Mouse (Mus musculus) forebrain, embryonic 16.5 days (tissue): Measurements from ENCODE around the gene Ppp1r3g. TPM values are rescaled to one million over a fixed set of nuclear protein-coding genes. Genes with fewer than 3 reads are reported as not detected.

ENCODE experiments used
- ATAC-seq: fragments of 200-750 bp; cut with Nextera tagmentation; 2 replicates; pipeline ENCODE4 v1.8.0; 2017; ENCODE audit warnings: mild to moderate bottlenecking, moderate library complexity
- H3K27ac ChIP-seq: fragments of 300-500 bp; sonication (generic); 2 replicates; pipeline ENCODE4 v1.5.1; 2014; ENCODE audit warnings: low read length, control low read depth
- H3K27me3 ChIP-seq: fragments of 300-500 bp; sonication (generic); replicated peaks from 2 replicates; pipeline ENCODE4 v1.6.1; 2014; ENCODE audit warnings: low read length; ENCODE audit not compliant: control insufficient read depth, insufficient read depth
- H3K36me3 ChIP-seq: fragments of 300-500 bp; sonication (generic); 2 replicates; pipeline ENCODE4 v1.6.1; 2014; ENCODE audit not compliant: control insufficient read depth, insufficient read depth
- H3K4me1 ChIP-seq: fragments of 300-500 bp; sonication (generic); replicated peaks from 2 replicates; pipeline ENCODE4 v1.6.1; 2014; ENCODE audit warnings: low read length; ENCODE audit not compliant: control insufficient read depth, insufficient read depth
- H3K4me2 ChIP-seq: fragments of 300-500 bp; sonication (generic); 2 replicates; pipeline ENCODE4 v1.6.1; 2014; ENCODE audit warnings: mild to moderate bottlenecking, low read length, control low read depth
- H3K4me3 ChIP-seq: fragments of 300-500 bp; sonication (generic); replicated peaks from 2 replicates; pipeline ENCODE4 v1.5.1; 2014; ENCODE audit warnings: mild to moderate bottlenecking, low read length, control low read depth
- H3K9ac ChIP-seq: fragments of 300-500 bp; sonication (generic); replicated peaks from 2 replicates; pipeline ENCODE4 v1.6.1; 2014; ENCODE audit warnings: low read depth, low read length, control low read depth
- H3K9me3 ChIP-seq: fragments of 300-500 bp; sonication (generic); 2 replicates; pipeline ENCODE4 v1.6.1; 2016; ENCODE audit warnings: low read length; ENCODE audit not compliant: control insufficient read depth
- WGBS: fragments of 180-500 bp; shearing (Covaris S2); extraction: QIAGEN DNeasy Blood & Tissue Kit; methylation state at CpG from one replicate; pipeline ENCODE4 v1.1.7; 2014; 5-methylcytosine and 5-hydroxymethylcytosine counted together
- polyA plus RNA-seq: library from polyadenylated mRNA; unstranded; fragments of >200 nt; fragmentation: Nextera tagmentation; extraction: Ambion mirVana; gene quantifications from 2 replicates; pipeline ENCODE4 v1.2.1, GENCODE M21; 2015

Gene Ppp1r3g
- polyA plus RNA-seq, 1 experiment from 2014 or later: 1.1 TPM

GRCm38 (mm10) chr13:36018017-36018416 lies 59.4 kb downstream of the Ppp1r3g start:
- Histone ChIP-seq H3K4me3 (no peak overlapping the region), H3K9me3 (no peaks in the 10 kb centered on the region), H3K36me3 (no peaks in the 10 kb centered on the region), H3K4me1 (peaks cover 11% of the 10 kb centered on the region), H3K4me2 (no peak overlapping the region), H3K27ac (no peak overlapping the region), H3K27me3 (no peaks in the 10 kb centered on the region), H3K9ac (no peak overlapping the region)
- no peak for ATAC-seq
- WGBS: 83% methylated on average over 2 of the region's 2 CpGs

DNA sequence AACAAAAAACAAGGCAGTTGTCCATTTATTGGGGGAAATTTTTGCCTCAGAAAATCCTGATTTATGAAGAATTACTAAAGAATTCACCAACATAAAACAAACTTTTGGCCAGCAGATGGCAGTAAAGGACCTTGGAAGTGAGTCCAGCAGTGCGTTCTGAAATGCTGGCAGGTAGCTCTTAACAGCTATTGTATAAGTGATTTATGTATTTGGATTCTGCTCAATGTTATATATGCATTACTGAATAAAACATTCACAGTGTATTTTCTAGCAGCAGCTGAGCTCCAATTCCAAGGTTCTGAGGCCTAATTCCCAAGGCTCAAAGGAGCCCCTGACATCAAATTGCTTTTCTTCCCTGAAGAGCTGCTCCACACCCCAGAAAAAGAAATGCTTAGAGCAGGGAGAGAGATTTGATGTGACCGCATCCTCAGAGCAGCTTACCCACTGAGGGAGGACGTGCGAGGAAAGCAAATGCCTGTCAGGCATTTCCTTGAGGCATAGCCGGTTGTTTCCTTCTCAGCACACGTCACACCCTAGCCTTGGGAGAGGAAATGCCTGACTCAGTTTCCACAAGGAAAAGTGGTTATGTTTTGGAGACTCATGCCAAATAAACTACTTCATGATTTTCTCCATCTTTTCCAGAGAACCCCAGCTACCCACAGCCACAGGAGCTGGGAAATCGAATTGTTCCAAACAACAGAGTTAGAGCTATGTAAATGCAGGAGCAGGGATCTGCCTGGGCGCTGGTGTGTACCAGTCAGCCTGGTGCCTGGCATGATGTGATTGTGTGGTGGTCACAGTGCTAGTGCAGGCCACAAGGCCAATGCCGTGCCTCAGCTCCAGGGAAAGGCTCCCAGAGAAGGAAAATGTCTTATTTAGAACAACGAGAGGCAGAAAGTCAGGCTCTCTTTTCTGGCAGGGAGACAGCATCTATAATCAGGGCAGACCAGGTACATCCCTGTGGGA lies 61.0 kb downstream of the Ppp1r3g start:
- ATAC-seq: peak; percentile 87
- Histone ChIP-seq H3K4me2 (no peak overlapping the region), H3K27ac (peak overlapping the region; percentile 1; the same call in 1 of the 2 replicates), H3K4me3 (no peak overlapping the region), H3K4me1 (peaks cover 11% of the 10 kb centered on the region), H3K9ac (peak overlapping the region; percentile 23; the same call in 1 of the 2 replicates), H3K36me3 (no peaks in the 10 kb centered on the region), H3K27me3 (no peaks in the 10 kb centered on the region), H3K9me3 (no peaks in the 10 kb centered on the region)
- WGBS: 46% methylated on average over 10 of the region's 10 CpGs

Other genes starting within 250 kb of the Ppp1r3g start
- 7.4 and 8.2 TPM in 2 replicates for gene Rpp40, start 52.5 kb upstream of the Ppp1r3g start, polyA plus RNA-seq
- gene Fars2, start 158.6 kb downstream of the Ppp1r3g start, polyA plus RNA-seq: 29.2 and 32.2 TPM in 2 replicates
- 36.9 and 37.1 TPM in 2 replicates for gene Lyrm4, start 158.7 kb downstream of the Ppp1r3g start, polyA plus RNA-seq